Mouse (Mus musculus) heart, embryonic 13.5 days (tissue): Measurements from ENCODE around the gene Cadm4. TPM values are rescaled to one million over a fixed set of nuclear protein-coding genes. Genes with fewer than 3 reads are reported as not detected.
"Not testable (repeated sequence)": the region's sequence is repeated elsewhere in the genome, so short reads cannot be mapped to it uniquely, and the experiment has no call there.

Experiments used
- ATAC-seq: fragments of 200-750 bp; cut with Nextera tagmentation; 2 replicates; pipeline ENCODE4 v1.8.0; 2017; ENCODE audit warnings: moderate TSS enrichment; ENCODE audit not compliant: insufficient number of reproducible peaks, low FRiP score, low TSS enrichment; ENCODE audit errors: extremely low read depth
- H3K27ac ChIP-seq: fragments of 300-500 bp; sonication (generic); replicated peaks from 2 replicates; pipeline ENCODE4 v1.5.1; 2015; ENCODE audit warnings: moderate library complexity, mild to moderate bottlenecking, inconsistent platforms
- H3K27me3 ChIP-seq: fragments of 300-500 bp; sonication (generic); replicated peaks from 2 replicates; pipeline ENCODE4 v1.6.1; 2015; ENCODE audit warnings: mild to moderate bottlenecking, inconsistent platforms
- H3K36me3 ChIP-seq: fragments of 300-500 bp; sonication (generic); 2 replicates; pipeline ENCODE4 v1.6.1; 2015; ENCODE audit warnings: mild to moderate bottlenecking, inconsistent platforms
- H3K4me1 ChIP-seq: fragments of 300-500 bp; sonication (generic); 2 replicates; pipeline ENCODE4 v1.6.1; 2015; ENCODE audit warnings: inconsistent platforms
- H3K4me2 ChIP-seq: fragments of 300-500 bp; sonication (generic); 2 replicates; pipeline ENCODE4 v1.6.1; 2015; ENCODE audit warnings: inconsistent platforms, mild to moderate bottlenecking, moderate library complexity
- H3K4me3 ChIP-seq: fragments of 300-500 bp; sonication (generic); 2 replicates; pipeline ENCODE4 v1.5.1; 2015; ENCODE audit warnings: moderate library complexity, mild to moderate bottlenecking, inconsistent platforms
- H3K9ac ChIP-seq: fragments of 300-500 bp; sonication (generic); 2 replicates; pipeline ENCODE4 v1.6.1; 2015; ENCODE audit warnings: inconsistent platforms, mild to moderate bottlenecking, moderate library complexity
- H3K9me3 ChIP-seq: fragments of 300-500 bp; sonication (generic); 2 replicates; pipeline ENCODE4 v1.6.1; 2016; ENCODE audit warnings: inconsistent platforms
- WGBS: fragments of 180-500 bp; shearing (Covaris S2); methylation state at CpG from one replicate; pipeline ENCODE4 v1.1.7; 2015; ENCODE audit warnings: mixed read lengths; 5-methylcytosine and 5-hydroxymethylcytosine counted together
- polyA plus RNA-seq: library from polyadenylated mRNA; unstranded; fragments of >200 nt; fragmentation: Nextera tagmentation; extraction: Ambion mirVana; gene quantifications from 2 replicates; pipeline ENCODE4 v1.2.1, GENCODE M21; 2015

Gene Cadm4
- polyA plus RNA-seq, 1 experiment from 2014 or later: 0.60 TPM

GRCm38 (mm10) chr7:24482208-24483020, 591 bp downstream of the Cadm4 start:
- no peaks in the 10 kb centered on the region for H3K9me3 ChIP-seq
- no peaks in the 10 kb centered on the region for H3K36me3 ChIP-seq
- no peak overlapping the region for H3K27ac ChIP-seq
- H3K27me3 ChIP-seq: peaks cover 82% of the 10 kb centered on the region
- H3K4me2 ChIP-seq: peak overlapping the region; percentile 86
- peak overlapping the region; percentile 65 for H3K4me3 ChIP-seq
- H3K9ac ChIP-seq: peak overlapping the region; percentile 82
- 5% methylated on average over 14 of the region's 38 CpGs for WGBS
- H3K4me1 ChIP-seq: peaks cover 15% of the 10 kb centered on the region
- peak; percentile 21 for ATAC-seq

GRCm38 (mm10) chr7:24483291-24483690, 1.5 kb downstream of the Cadm4 start:
- H3K27ac ChIP-seq, ATAC-seq, H3K4me2 ChIP-seq, H3K9me3 ChIP-seq, H3K4me3 ChIP-seq, H3K36me3 ChIP-seq, H3K9ac ChIP-seq: not testable (repeated sequence)
- WGBS: 48% methylated on average over 6 of the region's 6 CpGs
- Histone ChIP-seq H3K4me1 (peaks cover 15% of the 10 kb centered on the region), H3K27me3 (peaks cover 82% of the 10 kb centered on the region)

- peaks cover 60% of the 10 kb centered on the region for H3K27me3 ChIP-seq
- no peak overlapping the region for H3K4me3 ChIP-seq
- no peaks in the 10 kb centered on the region for H3K36me3 ChIP-seq
- ATAC-seq: no peak
- H3K27ac ChIP-seq: no peak overlapping the region
- H3K4me1 ChIP-seq: peaks cover 15% of the 10 kb centered on the region
- no peak overlapping the region for H3K9ac ChIP-seq
- H3K4me2 ChIP-seq: no peak overlapping the region
- 69% methylated on average over 9 of the region's 9 CpGs for WGBS
- no peaks in the 10 kb centered on the region for H3K9me3 ChIP-seq
These were observed 3.7 kb downstream of the Cadm4 start for GRCm38 (mm10) chr7:24485481-24485880.

- Histone ChIP-seq H3K36me3 (no peaks in the 10 kb centered on the region), H3K4me1 (peaks cover 8% of the 10 kb centered on the region; the same call in 1 of the 2 replicates), H3K4me2 (no peak overlapping the region), H3K27ac (no peak overlapping the region), H3K27me3 (peaks cover 48% of the 10 kb centered on the region), H3K9me3 (no peaks in the 10 kb centered on the region), H3K9ac (no peak overlapping the region), H3K4me3 (no peak overlapping the region)
- ATAC-seq: no peak
- 61% methylated on average over 9 of the region's 9 CpGs for WGBS
These were observed 4.9 kb downstream of the Cadm4 start for GRCm38 (mm10) chr7:24486654-24487130.

- no peak overlapping the region for H3K4me2 ChIP-seq
- 11% methylated on average over 3 of the region's 3 CpGs for WGBS
- peaks cover 5% of the 10 kb centered on the region; the same call in 1 of the 2 replicates for H3K4me1 ChIP-seq
- no peak overlapping the region for H3K4me3 ChIP-seq
- no peak overlapping the region for H3K9ac ChIP-seq
- H3K9me3 ChIP-seq: no peaks in the 10 kb centered on the region
- H3K27me3 ChIP-seq: peaks cover 41% of the 10 kb centered on the region
- no peak for ATAC-seq
- H3K27ac ChIP-seq: no peak overlapping the region
- H3K36me3 ChIP-seq: no peaks in the 10 kb centered on the region
These were observed 5.6 kb downstream of the Cadm4 start for GRCm38 (mm10) chr7:24487403-24487802.

- WGBS: 77% methylated on average over 8 of the region's 8 CpGs
- no peak overlapping the region for H3K9ac ChIP-seq
- no peaks in the 10 kb centered on the region for H3K9me3 ChIP-seq
- ATAC-seq: no peak
- peaks cover 34% of the 10 kb centered on the region for H3K27me3 ChIP-seq
- H3K4me1 ChIP-seq: peaks cover 4% of the 10 kb centered on the region; the same call in 1 of the 2 replicates
- no peak overlapping the region for H3K4me2 ChIP-seq
- no peak overlapping the region for H3K27ac ChIP-seq
- H3K4me3 ChIP-seq: no peak overlapping the region
- H3K36me3 ChIP-seq: no peaks in the 10 kb centered on the region
These were observed 6.5 kb downstream of the Cadm4 start for GRCm38 (mm10) chr7:24488303-24488702.

GRCm38 (mm10) chr7:24499856-24500577, 18.2 kb downstream of the Cadm4 start:
- 9% methylated on average over 43 of the region's 43 CpGs for WGBS
- H3K4me3 ChIP-seq: peak overlapping the region; percentile 44
- H3K27me3 ChIP-seq: peaks cover 80% of the 10 kb centered on the region
- no peak for ATAC-seq
- H3K36me3 ChIP-seq: no peaks in the 10 kb centered on the region
- H3K27ac ChIP-seq: no peak overlapping the region
- H3K4me1 ChIP-seq: peaks cover 23% of the 10 kb centered on the region
- H3K4me2 ChIP-seq: peak overlapping the region; percentile 70
- H3K9me3 ChIP-seq: no peaks in the 10 kb centered on the region; the same call in 1 of the 2 replicates
- peak overlapping the region; percentile 61 for H3K9ac ChIP-seq

- H3K4me3 ChIP-seq: no peak overlapping the region
- H3K36me3 ChIP-seq: no peaks in the 10 kb centered on the region
- ATAC-seq: no peak
- H3K4me1 ChIP-seq: peaks cover 32% of the 10 kb centered on the region
- H3K27ac ChIP-seq: no peak overlapping the region
- H3K27me3 ChIP-seq: peaks cover 80% of the 10 kb centered on the region
- 27% methylated on average over 7 of the region's 7 CpGs for WGBS
- H3K9me3 ChIP-seq: no peaks in the 10 kb centered on the region; the same call in 1 of the 2 replicates
- no peak overlapping the region for H3K9ac ChIP-seq
- no peak overlapping the region for H3K4me2 ChIP-seq
These were observed 19.1 kb downstream of the Cadm4 start for GRCm38 (mm10) chr7:24500929-24501328.

GRCm38 (mm10) chr7:24501492-24501891, 19.7 kb downstream of the Cadm4 start:
- Histone ChIP-seq H3K4me3 (no peak overlapping the region), H3K9me3 (no peaks in the 10 kb centered on the region; the same call in 1 of the 2 replicates), H3K9ac (no peak overlapping the region), H3K27me3 (peaks cover 79% of the 10 kb centered on the region), H3K36me3 (no peaks in the 10 kb centered on the region), H3K27ac (no peak overlapping the region), H3K4me1 (peaks cover 38% of the 10 kb centered on the region), H3K4me2 (no peak overlapping the region)
- ATAC-seq: no peak
- 34% methylated on average over 21 of the region's 21 CpGs for WGBS

GRCm38 (mm10) chr7:24504004-24504403, 22.2 kb downstream of the Cadm4 start:
- 16% methylated on average over 10 of the region's 10 CpGs for WGBS

GRCm38 (mm10) chr7:24504868-24505267, 23.0 kb downstream of the Cadm4 start:
- ATAC-seq: no peak
- H3K4me1 ChIP-seq: peaks cover 45% of the 10 kb centered on the region
- H3K27me3 ChIP-seq: peaks cover 46% of the 10 kb centered on the region
- WGBS: 21% methylated on average over 4 of the region's 4 CpGs
- no peaks in the 10 kb centered on the region; the same call in 1 of the 2 replicates for H3K9me3 ChIP-seq
- no peak overlapping the region for H3K4me3 ChIP-seq
- no peak overlapping the region for H3K4me2 ChIP-seq
- H3K27ac ChIP-seq: no peak overlapping the region
- H3K36me3 ChIP-seq: no peaks in the 10 kb centered on the region
- H3K9ac ChIP-seq: no peak overlapping the region; the same call in 1 of the 2 replicates

More at GRCm38 (mm10) chr7:24504004-24504403, 22.2 kb downstream of the Cadm4 start:
- no peak for ATAC-seq
- Histone ChIP-seq H3K36me3 (no peaks in the 10 kb centered on the region), H3K9ac (no peak overlapping the region), H3K9me3 (no peaks in the 10 kb centered on the region; the same call in 1 of the 2 replicates), H3K27me3 (peaks cover 55% of the 10 kb centered on the region), H3K27ac (no peak overlapping the region), H3K4me1 (peaks cover 50% of the 10 kb centered on the region), H3K4me3 (0 out of 2 replicates have a peak overlapping the region, but pooled peaks have one; percentile 9), H3K4me2 (peak overlapping the region; percentile 35)
